Mouse (Mus musculus) kidney, adult 2 months (tissue): Measurements from ENCODE around the gene Abcc2.

Experiments used
- CTCF ChIP-seq: fragments of 200-500 bp; conservative IDR thresholded peaks from 2 replicates; pipeline ENCODE4 v1.5.1; 2011; ENCODE audit warnings: low read depth, mild to moderate bottlenecking, control low read depth, low read length, moderate library complexity, mixed read lengths; ENCODE audit not compliant: insufficient read depth, insufficient read length
- POLR2A ChIP-seq: fragments of 200-500 bp; IDR thresholded peaks from one replicate; pipeline ENCODE4 v1.6.1; 2011; ENCODE audit warnings: low read depth, low read length, control low read depth

DNA sequence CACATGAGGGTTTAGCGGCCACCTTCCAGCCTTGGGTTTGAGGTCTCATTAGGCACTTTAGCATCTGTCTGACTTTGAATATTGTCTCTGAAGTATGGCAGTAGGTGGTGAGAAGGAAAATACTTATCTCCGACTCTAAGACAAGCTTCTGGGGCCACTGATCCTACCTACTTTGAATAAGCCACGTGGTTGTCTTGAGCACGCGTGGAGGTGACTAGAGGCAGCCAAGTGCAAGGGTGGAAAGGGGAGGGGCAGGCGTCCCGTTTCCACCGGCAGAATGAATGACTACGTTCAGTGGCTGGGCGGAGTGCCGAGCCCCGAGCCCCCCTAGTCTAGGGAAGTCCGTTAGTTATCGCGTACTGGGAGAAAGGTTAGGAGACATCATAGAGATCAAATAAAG lies 65.1 kb downstream of the Abcc2 start:
- TF ChIP-seq CTCF (no peak), POLR2A (no peak)
